Mouse (Mus musculus): ENCODE data around the gene Gm3776. TPM values are rescaled to one million over a fixed set of nuclear protein-coding genes. Genes with fewer than 3 reads are reported as not detected.

Gm3776 gene
- polyA plus RNA-seq (2012; rRNA removed; ENCODE audit: low replicate concordance) = not detected in 2 replicates

GRCm38 (mm10) chr9:78256914-78257313 lies at the start of gene Gm3776:
TSS of gene Gm3776 (plus strand) at chr9:78257129.

GRCm38 (mm10) chr9:78230461-78230860 lies 26.5 kb upstream of the Gm3776 start, which contains the start of gene Gsta1:
TSS of gene Gsta1 (plus strand) at chr9:78230656.

DNA sequence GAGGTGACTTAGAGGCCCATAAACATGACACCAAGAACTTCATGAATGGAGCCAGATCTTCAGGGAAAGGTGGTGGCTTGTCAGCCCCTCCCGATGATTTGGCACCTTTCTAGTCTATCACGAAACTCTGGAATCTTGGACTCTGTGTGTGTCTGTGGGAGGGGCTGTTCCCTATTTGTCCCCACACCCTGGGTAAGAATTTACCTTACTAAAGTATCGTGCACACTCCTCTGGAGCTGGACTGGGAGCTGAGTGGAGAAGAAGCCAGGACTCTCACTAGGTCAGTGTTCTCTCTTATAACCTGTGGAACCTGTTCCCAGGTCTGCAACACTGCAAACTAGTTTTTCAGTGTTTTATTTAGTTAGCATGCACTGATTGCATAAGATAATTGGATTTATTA lies 32.8 kb downstream of the Gm3776 start, which contains the start of gene Gm10639:
Gene Gm10639, plus strand, starts transcription at position 201 of the 400 bp plus-strand sequence.

DNA sequence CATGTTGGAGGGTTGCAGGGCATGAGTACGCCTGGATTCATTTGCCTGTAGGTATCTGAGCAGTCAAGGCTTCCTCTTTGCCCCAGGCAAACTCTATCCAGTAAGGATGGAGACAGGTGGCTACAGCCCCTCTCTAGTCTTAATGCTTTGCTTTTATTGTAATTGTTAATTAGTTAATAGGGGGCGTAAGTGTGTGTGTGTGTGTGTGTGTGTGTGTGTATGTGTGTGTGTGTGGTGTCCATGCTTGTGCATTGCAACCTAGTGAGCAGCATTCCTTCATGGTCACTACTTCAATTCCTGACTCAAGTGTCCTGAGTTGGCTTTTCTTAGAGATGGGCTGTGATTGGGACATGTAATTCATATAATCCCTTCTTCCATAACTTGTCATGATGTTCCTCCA lies 57.8 kb downstream of the Gm3776 start, which contains the start of gene Omt2a:
Gene Omt2a, minus strand, starts transcription at position 101 of the 400 bp plus-strand sequence.

Other genes starting within 250 kb of the Gm3776 start
- not detected in 2 replicates for gene Gcm1, start 205.2 kb upstream of the Gm3776 start, polyA plus RNA-seq (2012; rRNA removed; ENCODE audit: low replicate concordance)
- 68.2 and 130 TPM in 2 replicates for gene Fbxo9, start 148.1 kb upstream of the Gm3776 start, polyA plus RNA-seq (2012; rRNA removed; ENCODE audit: low replicate concordance)
- gene Ick, start 147.9 kb upstream of the Gm3776 start, polyA plus RNA-seq (2012; rRNA removed; ENCODE audit: low replicate concordance) = 13.9 and 15.8 TPM in 2 replicates
- gene Gsta4, start 74.4 kb upstream of the Gm3776 start, polyA plus RNA-seq (2012; rRNA removed; ENCODE audit: low replicate concordance) = 8.4 and 20.7 TPM in 2 replicates
- 0.23 TPM in 1 of 2 replicates, not detected in the other for gene Gsta1, start 26.5 kb upstream of the Gm3776 start, polyA plus RNA-seq (2012; rRNA removed; ENCODE audit: low replicate concordance)
- not detected in 2 replicates for gene Gm10639, start 32.8 kb downstream of the Gm3776 start, polyA plus RNA-seq (2012; rRNA removed; ENCODE audit: low replicate concordance)
- gene Omt2a, start 57.7 kb downstream of the Gm3776 start, polyA plus RNA-seq (2012; rRNA removed; ENCODE audit: low replicate concordance) = not detected in 2 replicates
- not detected in 2 replicates for gene Omt2b, start 70.5 kb downstream of the Gm3776 start, polyA plus RNA-seq (2012; rRNA removed; ENCODE audit: low replicate concordance)
- not detected in 2 replicates for gene Gsta2, start 98.7 kb downstream of the Gm3776 start, polyA plus RNA-seq (2012; rRNA removed; ENCODE audit: low replicate concordance)
- gene Dppa5a, start 111.0 kb downstream of the Gm3776 start, polyA plus RNA-seq (2012; rRNA removed; ENCODE audit: low replicate concordance) = not detected in 2 replicates
- not detected in 2 replicates for gene Ooep, start 121.6 kb downstream of the Gm3776 start, polyA plus RNA-seq (2012; rRNA removed; ENCODE audit: low replicate concordance)
- 0.16 TPM in 1 of 2 replicates, not detected in the other for gene Ddx43, start 138.6 kb downstream of the Gm3776 start, polyA plus RNA-seq (2012; rRNA removed; ENCODE audit: low replicate concordance)
- 0.59 and 0.92 TPM in 2 replicates for gene Cgas, start 186.1 kb downstream of the Gm3776 start, polyA plus RNA-seq (2012; rRNA removed; ENCODE audit: low replicate concordance)
- 18.2 and 18.5 TPM in 2 replicates for gene Mto1, start 191.1 kb downstream of the Gm3776 start, polyA plus RNA-seq (2012; rRNA removed; ENCODE audit: low replicate concordance)
- 0.22 and 0.50 TPM in 2 replicates for gene Gm17324, start 191.7 kb downstream of the Gm3776 start, polyA plus RNA-seq (2012; rRNA removed; ENCODE audit: low replicate concordance)
- 2,902 and 4,422 TPM in 2 replicates for gene Eef1a1, start 232.0 kb downstream of the Gm3776 start, polyA plus RNA-seq (2012; rRNA removed; ENCODE audit: low replicate concordance)

Data from mammary gland, adult 2 months (tissue).